In the genomic region with DNA sequence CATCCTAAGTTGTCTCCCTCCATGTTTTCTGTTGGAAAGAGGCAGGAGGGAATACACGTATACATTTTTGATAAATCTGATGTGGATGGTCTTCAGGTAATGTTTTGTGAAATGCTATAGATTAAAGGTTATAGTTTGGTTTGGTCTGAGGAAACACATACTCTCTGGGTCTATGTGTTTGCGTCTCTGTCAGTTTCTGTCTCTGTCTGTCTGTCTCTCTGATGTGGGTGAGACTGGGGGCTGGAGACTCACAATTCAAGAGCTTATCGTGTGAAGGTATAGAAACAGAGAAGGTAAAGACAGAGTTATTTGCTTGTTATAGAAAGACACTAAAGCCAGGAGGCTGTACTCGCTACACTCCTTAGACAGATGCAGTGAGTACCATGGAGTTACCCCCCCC, we compare ENCODE assay signal across 21 mouse cellular contexts. TPM values are rescaled to one million over a fixed set of nuclear protein-coding genes. Genes with fewer than 3 reads are reported as not detected.
DNase-seq lines count a peak whose midpoint lies in the region; ATAC-seq lines count a peak whose summit lies in the region.
"Had no signal": no experiment of that assay in that cellular context is flagged by ENCODE, and none has a peak within 500 bp of the region (broad histone marks: within the 10 kb centered on the region; RNA-seq: fewer than 3 reads in every experiment).

No protein-coding gene starts in this region.

- DNase-seq in heart, adult 11 months = peak; percentile 10
- DNase-seq in heart, adult 18-20 months = no peak
- peak; percentile 68 for DNase-seq in induced T-regulatory cell, adult 2 months (ENCODE audit: low read depth)
- DNase-seq in lung, postnatal 25 days (ENCODE audit: low spot score) = no peak
- DNase-seq: adrenal gland, adult 2 months; adrenal gland, postnatal 10 days; adrenal gland, postnatal 25 days; B cell, adult 2 months; cerebellum, adult 11 months; cerebellum, adult 18-20 months; cerebellum, adult 8-10 months; cerebellum, adult 9-11 months; cerebellum, postnatal 14 days; cerebellum, postnatal 36 days; embryo, embryonic 11 days had no signal

- ATAC-seq in CD4-positive, CD25-positive, alpha-beta regulatory T cell, adult 4 months = no peak
- ATAC-seq: forebrain, embryonic 14.5 days; forebrain, embryonic 16.5 days; Patski had no signal

RNA-seq across cellular contexts. Expression of a gene that starts 8.6 kb away (rescaled TPM):
- 1 to 10 TPM in 1 of 2 experiments, under 1 TPM in 1; 0.45 to 1.4 TPM for total RNA-seq in heart, adult 18-20 months (2021)
- 100 to 1,000 TPM; 342 to 463 TPM for polyA plus RNA-seq in CD4-positive, CD25-positive, alpha-beta regulatory T cell, adult 4 months (2017; shearing (Covaris generic))
- polyA plus RNA-seq: erythroblast, embryonic 14.5 days; G1E had no signal

Comparison
In these comparisons a context has a peak if more than half of its experiments do, and no peak if none do; other contexts are left out.
1. DNase-seq: peak in heart, adult 11 months (single experiment) and induced T-regulatory cell, adult 2 months (single experiment); none in heart, adult 18-20 months (0 of 2) and lung, postnatal 25 days (single experiment).